Mouse (Mus musculus) liver, adult 2 months (tissue): ENCODE measurements around the gene Hpd.

Experiments
- CTCF ChIP-seq: fragments of 200-500 bp; IDR thresholded peaks from 2 replicates; pipeline ENCODE4 v1.5.1; 2011; ENCODE audit warnings: low read depth, low read length, control low read depth
- POLR2A ChIP-seq: fragments of 200-500 bp; IDR thresholded peaks from 2 replicates; pipeline ENCODE4 v1.6.1; 2011; ENCODE audit warnings: low read length, control low read depth; ENCODE audit not compliant: insufficient read depth; ENCODE audit errors: extremely low read depth

DNA sequence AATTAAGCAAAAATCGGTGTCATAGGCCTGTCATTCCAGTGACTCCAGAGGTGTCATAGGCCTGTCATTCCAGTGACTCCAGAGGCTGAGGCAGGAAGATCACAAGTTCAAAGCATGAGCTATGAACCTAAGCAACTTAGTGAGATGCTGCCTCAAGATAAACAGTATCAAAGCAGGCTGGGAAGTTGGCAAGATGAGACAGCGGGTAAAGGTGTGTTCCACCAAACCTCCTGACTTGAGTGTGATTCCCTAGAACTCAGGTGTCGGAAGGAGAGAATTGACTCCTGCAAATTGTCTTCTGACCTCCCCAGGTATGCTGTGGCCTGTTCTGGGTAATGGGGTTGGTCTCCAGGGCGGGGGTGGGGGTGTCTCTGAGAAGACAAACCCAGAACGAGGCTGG lies 13.2 kb downstream of the Hpd start, which contains the start of gene Psmd9:
- TF ChIP-seq CTCF (no peak), POLR2A (no peak)
